Mouse (Mus musculus): ENCODE measurements around the gene Rab8b. TPM values are rescaled to one million over a fixed set of nuclear protein-coding genes. Genes with fewer than 3 reads are reported as not detected.
A peak's percentile ranks its signal among the peaks of the same experiment; 100 is the strongest.

Gene Rab8b
- 26.7 and 32.1 TPM in 2 replicates for polyA plus RNA-seq (2016; fragmentation: Nextera tagmentation; extraction: Ambion mirVana)

- H3K9me3 ChIP-seq (replicated peaks), result no peaks in the 10 kb centered on the region
- peak within 1 kb of the TSS; percentile 79 for H3K4me3 ChIP-seq
- under 1% methylated on average over 49 of the region's 49 CpGs for WGBS
- peaks cover 26% of the 10 kb centered on the region for H3K4me1 ChIP-seq
- peaks cover 10% of the 10 kb centered on the region; the same call in 1 of the 2 replicates for H3K27me3 ChIP-seq (ENCODE audit: low read depth, poor library complexity, severe bottlenecking)
- H3K36me3 ChIP-seq, result 0 out of 2 replicates have a peak, but pooled peaks cover 4% of the 10 kb centered on the region
- DNase-seq (ENCODE audit: low spot score), result peak; percentile 99
- peak within 1 kb of the TSS; percentile 95 for H3K27ac ChIP-seq (replicated peaks)
Observed at GRCm38 (mm10) chr9:66919382-66919971, at the start of gene Rab8b. TSS of gene Rab8b (minus strand) at chr9:66919687.

GRCm38 (mm10) chr9:66967492-66967891 is 48.0 kb upstream of the Rab8b start:
- DNase-seq (ENCODE audit: low spot score), result no peak
- H3K27me3 ChIP-seq (ENCODE audit: low read depth, poor library complexity, severe bottlenecking), result no peaks in the 10 kb centered on the region
- H3K4me1 ChIP-seq, result no peaks in the 10 kb centered on the region
- WGBS, result 92% methylated on average over 8 of the region's 8 CpGs
- peaks cover 21% of the 10 kb centered on the region for H3K36me3 ChIP-seq
- H3K4me3 ChIP-seq, result no peak overlapping the region
- H3K9me3 ChIP-seq (replicated peaks), result no peaks in the 10 kb centered on the region
- H3K27ac ChIP-seq (replicated peaks), result no peak overlapping the region

GRCm38 (mm10) chr9:66961478-66961877 is 42.0 kb upstream of the Rab8b start:
- WGBS, result 71% methylated on average over 3 of the region's 3 CpGs
- DNase-seq (ENCODE audit: low spot score), result no peak
- no peak overlapping the region for H3K4me3 ChIP-seq
- H3K27me3 ChIP-seq (ENCODE audit: low read depth, poor library complexity, severe bottlenecking), result no peaks in the 10 kb centered on the region
- H3K36me3 ChIP-seq, result no peaks in the 10 kb centered on the region
- no peak overlapping the region for H3K27ac ChIP-seq (replicated peaks)
- H3K9me3 ChIP-seq (replicated peaks), result no peaks in the 10 kb centered on the region
- no peaks in the 10 kb centered on the region for H3K4me1 ChIP-seq

GRCm38 (mm10) chr9:66957451-66957850 is 38.0 kb upstream of the Rab8b start:
- 86% methylated on average over 3 of the region's 3 CpGs for WGBS
- H3K27me3 ChIP-seq (ENCODE audit: low read depth, poor library complexity, severe bottlenecking), result no peaks in the 10 kb centered on the region
- H3K4me3 ChIP-seq, result no peak overlapping the region
- H3K36me3 ChIP-seq, result peaks cover 4% of the 10 kb centered on the region; the same call in 1 of the 2 replicates
- no peaks in the 10 kb centered on the region for H3K9me3 ChIP-seq (replicated peaks)
- H3K4me1 ChIP-seq, result no peaks in the 10 kb centered on the region
- no peak for DNase-seq (ENCODE audit: low spot score)
- no peak overlapping the region for H3K27ac ChIP-seq (replicated peaks)

GRCm38 (mm10) chr9:66952886-66953285 is 33.4 kb upstream of the Rab8b start:
- Histone ChIP-seq H3K4me1 (no peaks in the 10 kb centered on the region), H3K27me3 (ENCODE audit: low read depth, poor library complexity, severe bottlenecking) (no peaks in the 10 kb centered on the region), H3K4me3 (no peak overlapping the region), H3K27ac (replicated peaks) (no peak overlapping the region), H3K36me3 (peaks cover 24% of the 10 kb centered on the region), H3K9me3 (replicated peaks) (no peaks in the 10 kb centered on the region)
- 90% methylated on average over 2 of the region's 2 CpGs for WGBS
- no peak for DNase-seq (ENCODE audit: low spot score)

- DNase-seq (ENCODE audit: low spot score), result no peak
- Histone ChIP-seq H3K4me1 (peaks cover 1% of the 10 kb centered on the region; the same call in 1 of the 2 replicates), H3K36me3 (peaks cover 28% of the 10 kb centered on the region), H3K27ac (replicated peaks) (no peak overlapping the region), H3K27me3 (ENCODE audit: low read depth, poor library complexity, severe bottlenecking) (no peaks in the 10 kb centered on the region), H3K9me3 (replicated peaks) (no peaks in the 10 kb centered on the region), H3K4me3 (no peak overlapping the region)
- 84% methylated on average over 8 of the region's 8 CpGs for WGBS
Observed at GRCm38 (mm10) chr9:66952321-66952720, 32.8 kb upstream of the Rab8b start.

GRCm38 (mm10) chr9:66948536-66948935 is 29.0 kb upstream of the Rab8b start:
- H3K4me1 ChIP-seq, result peaks cover 22% of the 10 kb centered on the region
- peaks cover 26% of the 10 kb centered on the region for H3K36me3 ChIP-seq
- no peak for DNase-seq (ENCODE audit: low spot score)
- WGBS, result 97% methylated on average over 2 of the region's 2 CpGs
- H3K4me3 ChIP-seq, result no peak overlapping the region
- H3K9me3 ChIP-seq (replicated peaks), result no peaks in the 10 kb centered on the region
- H3K27ac ChIP-seq (replicated peaks), result no peak overlapping the region
- no peaks in the 10 kb centered on the region for H3K27me3 ChIP-seq (ENCODE audit: low read depth, poor library complexity, severe bottlenecking)

GRCm38 (mm10) chr9:66945647-66946641 is 26.5 kb upstream of the Rab8b start, which contains the start of gene Rps27l:
TSS of gene Rps27l (plus strand) at chr9:66946086.
- peak within 1 kb of the TSS; percentile 94 for H3K27ac ChIP-seq (replicated peaks)
- peak; percentile 96 for DNase-seq (ENCODE audit: low spot score)
- no peaks in the 10 kb centered on the region for H3K27me3 ChIP-seq (ENCODE audit: low read depth, poor library complexity, severe bottlenecking)
- peak within 1 kb of the TSS; percentile 98 for H3K4me3 ChIP-seq
- peaks cover 26% of the 10 kb centered on the region for H3K36me3 ChIP-seq
- WGBS, result under 1% methylated on average over 77 of the region's 77 CpGs
- H3K4me1 ChIP-seq, result peaks cover 26% of the 10 kb centered on the region
- no peaks in the 10 kb centered on the region for H3K9me3 ChIP-seq (replicated peaks)

GRCm38 (mm10) chr9:66945161-66945560 is 25.7 kb upstream of the Rab8b start:
- peaks cover 26% of the 10 kb centered on the region for H3K36me3 ChIP-seq
- H3K4me3 ChIP-seq, result peak overlapping the region; percentile 98
- H3K27me3 ChIP-seq (ENCODE audit: low read depth, poor library complexity, severe bottlenecking), result no peaks in the 10 kb centered on the region
- no peak for DNase-seq (ENCODE audit: low spot score)
- H3K4me1 ChIP-seq, result peaks cover 26% of the 10 kb centered on the region
- peak overlapping the region; percentile 94 for H3K27ac ChIP-seq (replicated peaks)
- no peaks in the 10 kb centered on the region for H3K9me3 ChIP-seq (replicated peaks)
- WGBS, result 35% methylated on average over 4 of the region's 4 CpGs

GRCm38 (mm10) chr9:66938836-66939235 is 19.3 kb upstream of the Rab8b start:
- Histone ChIP-seq H3K4me1 (peaks cover 11% of the 10 kb centered on the region), H3K36me3 (no peaks in the 10 kb centered on the region), H3K9me3 (replicated peaks) (no peaks in the 10 kb centered on the region), H3K27me3 (ENCODE audit: low read depth, poor library complexity, severe bottlenecking) (peaks cover 17% of the 10 kb centered on the region; the same call in 1 of the 2 replicates), H3K27ac (replicated peaks) (no peak overlapping the region), H3K4me3 (no peak overlapping the region)
- DNase-seq (ENCODE audit: low spot score), result peak; percentile 19
- WGBS, result 10% methylated on average over 4 of the region's 4 CpGs

GRCm38 (mm10) chr9:66937507-66937906 is 18.0 kb upstream of the Rab8b start:
- Histone ChIP-seq H3K27ac (replicated peaks) (no peak overlapping the region), H3K4me3 (no peak overlapping the region), H3K27me3 (ENCODE audit: low read depth, poor library complexity, severe bottlenecking) (peaks cover 17% of the 10 kb centered on the region; the same call in 1 of the 2 replicates), H3K4me1 (peaks cover 20% of the 10 kb centered on the region), H3K9me3 (replicated peaks) (no peaks in the 10 kb centered on the region), H3K36me3 (no peaks in the 10 kb centered on the region)
- WGBS, result 86% methylated on average over 8 of the region's 8 CpGs
- DNase-seq (ENCODE audit: low spot score), result no peak

- Histone ChIP-seq H3K9me3 (replicated peaks) (no peaks in the 10 kb centered on the region), H3K4me3 (no peak overlapping the region), H3K36me3 (no peaks in the 10 kb centered on the region), H3K27me3 (ENCODE audit: low read depth, poor library complexity, severe bottlenecking) (peaks cover 17% of the 10 kb centered on the region; the same call in 1 of the 2 replicates), H3K27ac (replicated peaks) (peak overlapping the region; percentile 55), H3K4me1 (peaks cover 16% of the 10 kb centered on the region)
- DNase-seq (ENCODE audit: low spot score), result peak; percentile 19
- WGBS, result 37% methylated on average over 19 of the region's 19 CpGs
Observed at GRCm38 (mm10) chr9:66933869-66934808, 14.7 kb upstream of the Rab8b start.

All from midbrain, embryonic 10.5 days (tissue).